Mouse (Mus musculus): Measurements from ENCODE around the gene Cmtm4.

GRCm38 (mm10) chr8:104413770-104414169, 18.2 kb upstream of the Cmtm4 start:
- TF ChIP-seq CTCF (IDR thresholded peaks at IDR 0.05; ENCODE audit: extremely low read depth, insufficient read depth, low read length) (no peak), POLR2A (IDR thresholded peaks at IDR 0.05; ENCODE audit: extremely low read depth, insufficient read depth, low read length) (0 out of 2 replicates have a peak, but pooled peaks have one; percentile 9)
